Mouse (Mus musculus) adrenal gland, postnatal 36 days (tissue): ENCODE data around the gene Mbl2. TPM values are rescaled to one million over a fixed set of nuclear protein-coding genes. Genes with fewer than 3 reads are reported as not detected.
"Not testable (repeated sequence)": the region's sequence is repeated elsewhere in the genome, so short reads cannot be mapped to it uniquely, and the experiment has no call there.

ENCODE experiments used
- DNase-seq, 2 experiments: peaks; one replicate each; pipeline ENCODE4 v3.0.0; 2021; ENCODE audit warnings: mixed read lengths in 1 of 2
- long read RNA-seq, 2 experiments: library from polyadenylated mRNA; stranded (forward); transcript quantifications; one replicate each; pipeline ENCODE4 v2.0.0; 2021; ENCODE audit warnings: borderline sequencing depth in 2 of 2
- total RNA-seq, 2 experiments: library from RNA; stranded (reverse); gene quantifications; 2 replicates each; pipeline ENCODE4 v1.2.3; 2021

Gene Mbl2
- not detected for total RNA-seq
- long read RNA-seq, experiment 1, result 0 reads
- long read RNA-seq, experiment 2, partial matches to known transcripts, result 0 of 3 reads
- long read RNA-seq, experiment 2, other reads (novel, unspliced or antisense), result 0 of 3 reads

- no peak for DNase-seq
Measured at GRCm38 (mm10) chr19:30232691-30233090, at the start of gene Mbl2. Gene Mbl2 (plus strand): TSS chr19:30232942.

- DNase-seq, result no peak
Measured at GRCm38 (mm10) chr19:30185536-30185935, 47.2 kb upstream of the Mbl2 start.

DNA sequence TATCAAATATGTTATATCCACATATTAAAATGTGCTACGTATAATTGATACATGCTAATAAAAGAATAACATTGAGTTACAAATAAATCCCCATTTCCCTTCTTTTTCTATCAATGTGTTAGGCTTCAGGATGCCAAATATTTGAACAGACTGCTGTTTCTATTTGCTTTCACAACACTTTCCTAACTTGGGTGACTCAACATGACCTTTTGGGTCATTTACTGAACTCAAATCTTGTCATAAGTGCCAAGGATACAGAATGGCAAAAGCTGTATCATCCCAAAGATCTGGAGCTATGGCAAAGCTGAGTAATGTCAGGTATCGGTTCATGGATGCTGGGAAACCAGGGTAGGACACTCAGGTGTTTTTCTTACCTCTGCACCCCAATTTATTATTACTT, 45.5 kb upstream of the Mbl2 start:
- DNase-seq, result no peak

DNA sequence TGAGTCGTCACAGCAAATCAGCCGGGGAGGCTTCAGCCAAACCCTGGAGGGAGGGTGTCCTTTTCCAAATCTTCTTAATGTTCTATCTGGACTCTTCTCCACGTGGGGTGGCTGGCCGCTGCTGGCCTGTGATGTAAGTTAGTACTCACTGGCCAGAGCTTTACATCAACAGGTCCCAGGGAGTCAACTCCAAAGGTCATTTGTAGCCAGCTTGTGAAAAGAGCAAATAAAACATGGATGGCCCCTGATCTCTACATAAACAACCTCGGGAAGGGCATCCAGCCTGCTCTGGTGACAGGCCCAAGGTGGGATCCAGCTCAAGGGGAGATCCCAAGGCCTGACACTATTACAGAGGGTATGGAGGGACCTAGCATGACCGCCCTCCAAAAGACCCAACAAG, 37.7 kb upstream of the Mbl2 start:
- DNase-seq, result no peak

- peak in 1 of 2 experiments; percentile 2 for DNase-seq
Measured at GRCm38 (mm10) chr19:30202177-30202576, 30.6 kb upstream of the Mbl2 start.

DNA sequence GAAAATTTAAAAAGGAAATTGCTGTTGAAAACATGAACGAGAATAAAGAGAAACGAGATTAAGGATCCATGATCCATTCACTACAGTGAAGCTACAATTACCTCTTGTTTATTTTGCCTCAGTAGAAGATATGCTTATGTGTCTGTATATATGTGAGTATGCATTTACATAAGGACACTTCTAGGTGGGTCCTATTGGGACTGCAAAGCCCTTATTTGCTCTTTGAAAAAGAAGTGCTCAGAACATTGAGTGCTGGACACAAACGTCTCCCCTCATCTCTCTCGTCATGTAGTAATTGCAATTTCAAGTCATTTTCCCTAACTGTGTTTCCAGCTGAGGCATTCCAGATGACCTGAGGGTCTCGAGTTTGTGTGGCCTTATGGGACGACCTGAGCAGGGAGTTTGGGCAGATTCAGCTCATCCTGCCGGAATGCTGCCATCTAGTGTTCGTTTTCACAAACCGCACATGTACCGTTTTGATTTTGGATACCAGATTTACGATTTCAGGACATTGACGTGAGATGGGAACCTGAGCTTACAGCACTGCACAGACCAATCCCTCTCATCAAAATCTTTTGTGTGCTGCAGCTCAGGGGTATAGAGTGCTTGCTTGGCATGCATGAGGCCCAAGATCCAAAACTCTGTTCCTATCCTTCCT, 27.5 kb upstream of the Mbl2 start:
- DNase-seq, result peak; percentile 23 to 25

- DNase-seq, result no peak
Measured at GRCm38 (mm10) chr19:30205874-30206273, 26.9 kb upstream of the Mbl2 start.

DNA sequence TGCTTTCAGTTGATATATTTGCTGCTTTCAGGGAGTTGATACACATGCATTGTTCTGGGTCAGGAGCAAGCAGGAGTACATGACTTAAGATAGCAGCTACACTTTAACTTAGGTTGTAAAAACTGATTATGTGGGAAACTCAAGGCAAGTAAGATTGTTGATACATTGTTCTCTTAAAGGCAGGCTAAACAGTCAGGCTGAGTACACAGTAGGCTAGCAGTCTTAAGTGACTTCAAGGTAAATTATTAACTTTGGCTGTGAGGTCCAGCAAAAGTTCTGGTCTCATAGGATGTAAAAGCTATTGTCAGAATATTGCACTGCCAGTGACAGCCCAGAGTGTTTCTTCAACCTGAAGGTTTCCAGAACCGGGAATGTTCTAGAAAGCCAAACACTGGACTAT, 25.8 kb upstream of the Mbl2 start:
- no peak for DNase-seq

GRCm38 (mm10) chr19:30209006-30209405, 23.7 kb upstream of the Mbl2 start:
- DNase-seq, result not testable (repeated sequence)

DNA sequence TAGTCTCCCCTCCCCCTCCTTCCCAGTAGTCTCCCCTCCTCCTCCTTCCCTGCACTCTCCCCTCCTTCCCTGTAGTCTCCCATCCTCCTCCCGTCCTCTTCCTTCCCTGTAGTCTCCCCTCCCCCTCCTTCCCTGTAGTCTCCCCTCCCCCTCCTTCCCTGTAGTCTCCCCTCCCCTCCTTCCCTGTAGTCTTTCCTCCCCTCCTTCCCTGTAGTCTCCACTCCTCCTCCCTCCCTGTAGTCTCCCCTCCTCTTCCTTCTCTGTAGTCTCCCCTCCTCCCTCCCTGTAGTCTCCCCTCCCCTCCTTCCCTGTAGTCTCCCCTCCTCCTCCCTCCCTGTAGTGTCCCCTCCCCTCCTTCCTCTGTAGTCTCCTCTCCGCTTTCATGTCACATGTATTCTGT, 18.7 kb upstream of the Mbl2 start:
- no peak for DNase-seq

GRCm38 (mm10) chr19:30215736-30216135, 17.0 kb upstream of the Mbl2 start:
- not testable (repeated sequence) for DNase-seq

GRCm38 (mm10) chr19:30216186-30216585, 16.6 kb upstream of the Mbl2 start:
- no peak for DNase-seq

- peak; percentile 58 for DNase-seq
Measured at GRCm38 (mm10) chr19:30217335-30217734, 15.4 kb upstream of the Mbl2 start.

GRCm38 (mm10) chr19:30222593-30222992, 10.1 kb upstream of the Mbl2 start:
- not testable (repeated sequence) for DNase-seq

DNA sequence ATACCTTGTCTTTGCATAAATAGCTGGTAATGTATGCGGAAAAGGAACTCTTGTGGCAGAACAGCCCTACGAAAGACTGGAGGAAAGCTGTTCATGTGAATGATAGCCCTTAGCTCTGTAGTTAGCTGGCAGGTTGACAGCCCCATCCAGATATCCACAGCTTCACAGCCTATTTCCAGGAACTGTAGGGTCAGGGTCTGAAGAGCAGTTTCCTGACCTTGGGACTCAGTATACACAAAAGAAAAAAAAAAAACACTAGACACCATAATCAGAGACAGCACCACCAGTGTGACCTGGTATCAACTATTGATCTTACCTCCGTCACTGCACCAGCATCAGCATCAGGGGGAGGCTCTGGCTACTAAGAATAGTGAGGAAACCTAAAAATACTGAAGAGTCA, 3.3 kb upstream of the Mbl2 start:
- DNase-seq, result no peak

GRCm38 (mm10) chr19:30234416-30234815, 1.7 kb downstream of the Mbl2 start:
- DNase-seq, result no peak

- peak; percentile 8 to 29 for DNase-seq
Measured at GRCm38 (mm10) chr19:30247359-30247758, 14.6 kb downstream of the Mbl2 start.

- peak; percentile 53 to 56 for DNase-seq
Measured at GRCm38 (mm10) chr19:30248822-30249221, 16.1 kb downstream of the Mbl2 start.

GRCm38 (mm10) chr19:30252253-30252652, 19.5 kb downstream of the Mbl2 start:
- DNase-seq, result no peak

DNA sequence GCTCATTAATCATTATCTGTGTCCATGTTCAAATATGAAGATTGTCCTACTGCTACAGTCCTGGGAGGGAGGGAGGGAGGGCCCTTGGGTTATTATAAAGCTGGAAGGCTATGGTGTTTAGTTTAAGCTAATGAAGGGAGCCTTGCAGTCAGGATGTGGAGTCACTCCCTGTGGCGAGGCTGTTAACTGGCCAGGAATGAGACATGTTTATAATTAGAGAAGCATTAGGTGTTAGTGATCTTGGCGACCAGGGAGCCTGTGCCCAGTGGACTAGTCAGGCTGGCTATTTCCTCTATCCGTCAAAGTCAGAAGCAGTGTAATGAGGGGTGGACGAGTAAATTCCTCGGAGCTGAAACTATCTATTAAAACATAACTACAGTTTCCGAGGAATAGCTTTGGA, 23.6 kb downstream of the Mbl2 start:
- DNase-seq, result no peak

GRCm38 (mm10) chr19:30281125-30281524, 48.4 kb downstream of the Mbl2 start:
- no peak for DNase-seq

DNA sequence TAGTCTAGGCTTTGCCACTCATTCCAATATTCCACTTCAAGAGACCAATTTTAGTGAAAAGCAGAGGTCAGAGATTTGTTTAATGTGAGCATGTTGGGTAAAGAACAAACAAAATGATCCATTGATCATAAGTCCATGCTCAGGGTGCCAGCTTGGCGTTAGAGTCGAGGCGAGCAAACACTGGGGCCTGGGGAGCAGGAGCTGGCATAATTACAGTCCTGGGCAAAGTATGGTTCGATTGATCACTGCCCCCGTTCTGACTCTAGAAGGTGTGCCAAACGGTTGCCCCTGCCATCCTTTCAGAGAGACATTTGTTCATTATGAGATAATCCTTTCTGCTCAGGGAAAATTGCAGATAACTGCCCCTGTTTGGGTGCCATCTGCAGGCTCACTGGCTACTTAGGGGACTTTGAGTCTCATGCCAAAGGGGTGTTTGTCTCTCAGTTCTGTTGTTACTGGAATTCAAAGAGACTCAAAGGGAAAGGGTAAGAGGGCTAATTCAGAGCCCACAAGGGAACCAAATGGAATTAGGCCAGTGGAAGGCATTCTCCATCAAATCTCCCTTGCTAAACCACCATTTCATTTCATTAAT, 55.3 kb downstream of the Mbl2 start:
- peak in 1 of 2 experiments; percentile 5 for DNase-seq
